Mouse (Mus musculus): ENCODE measurements around the gene Pced1a.
"Not testable (repeated sequence)": the region's sequence is repeated elsewhere in the genome, so short reads cannot be mapped to it uniquely, and the experiment has no call there.

Gene Pced1a

GRCm38 (mm10) chr2:130390993-130391625 is 33.4 kb downstream of the Pced1a start:
- DNase-seq (ENCODE audit: low spot score) = no peak

DNA sequence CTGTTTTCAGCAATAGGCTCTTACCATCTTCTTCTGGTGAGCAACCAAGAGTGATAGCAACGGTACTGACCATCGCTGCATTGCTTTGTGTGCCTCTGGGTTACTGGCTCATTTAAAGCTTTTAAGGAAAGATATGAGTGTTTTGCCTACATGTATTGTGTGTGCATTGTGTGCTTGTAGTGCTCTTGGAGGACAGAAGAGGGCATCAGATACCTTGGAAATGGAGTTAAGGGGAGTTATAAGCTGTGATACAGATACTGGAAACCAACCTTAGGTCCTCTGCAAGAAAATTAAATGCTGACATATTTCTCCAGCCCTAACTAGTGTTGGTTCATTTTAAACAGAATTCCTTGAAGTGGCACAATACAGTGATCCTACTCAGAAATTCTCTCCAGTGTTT is 35.7 kb downstream of the Pced1a start:
- DNase-seq (ENCODE audit: low spot score) = no peak

- DNase-seq (ENCODE audit: low spot score) = no peak
Measured at GRCm38 (mm10) chr2:130386212-130386611, 38.3 kb downstream of the Pced1a start.

GRCm38 (mm10) chr2:130383895-130384294 is 40.6 kb downstream of the Pced1a start:
- no peak for DNase-seq (ENCODE audit: low spot score)

GRCm38 (mm10) chr2:130383205-130383604 is 41.3 kb downstream of the Pced1a start:
- no peak for DNase-seq (ENCODE audit: low spot score)

GRCm38 (mm10) chr2:130374951-130375350 is 49.5 kb downstream of the Pced1a start:
- DNase-seq (ENCODE audit: low spot score) = no peak

DNA sequence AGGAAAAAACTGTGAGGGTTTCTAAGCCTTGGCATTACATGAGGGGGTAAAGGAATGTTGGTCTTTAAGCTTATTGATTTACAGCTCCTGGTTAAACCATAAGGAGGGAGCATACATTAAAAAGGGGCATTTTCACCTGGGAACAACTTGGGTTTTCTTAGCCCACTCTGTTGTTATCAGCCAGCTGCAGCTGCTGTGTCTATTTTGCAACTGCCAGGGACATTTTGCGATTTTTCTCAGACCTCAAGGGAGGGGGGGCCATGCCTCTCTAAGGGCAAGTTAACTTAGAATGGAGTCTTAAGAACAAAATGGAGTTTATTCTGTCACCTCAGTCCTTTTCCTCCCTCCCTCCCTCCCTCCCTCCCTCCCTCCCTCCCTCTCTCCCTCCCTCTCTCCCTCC is 51.5 kb downstream of the Pced1a start:
- DNase-seq (ENCODE audit: low spot score) = not testable (repeated sequence)

DNA sequence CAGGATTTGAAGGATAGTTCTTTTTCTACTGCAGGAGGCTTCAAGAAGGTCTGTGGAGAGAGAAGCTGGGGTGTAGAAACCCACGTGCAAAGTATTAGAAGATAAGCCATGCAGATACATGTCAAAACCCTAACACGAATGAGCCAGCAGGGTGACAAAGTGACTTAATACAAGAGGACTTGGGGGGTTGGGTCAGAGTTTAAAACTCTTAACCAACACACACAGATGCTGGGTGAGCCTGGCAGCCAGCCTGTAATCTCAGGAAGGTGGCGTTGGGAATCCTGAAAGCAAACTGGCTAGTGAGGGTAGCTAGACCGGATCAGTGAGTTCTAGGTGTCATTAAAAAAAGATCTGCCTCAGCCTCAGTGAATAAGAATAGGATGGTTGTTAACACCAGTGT is 57.1 kb downstream of the Pced1a start:
- DNase-seq (ENCODE audit: low spot score) = no peak

All from left cerebral cortex, adult 11 months (tissue).